Mouse (Mus musculus) small intestine, adult 2 months (tissue): Measurements from ENCODE around the gene Cox10.

Experiments used
- CTCF ChIP-seq: fragments of 200-500 bp; IDR thresholded peaks from 2 replicates; pipeline ENCODE4 v1.5.1; 2012; ENCODE audit warnings: low read depth, mild to moderate bottlenecking, control low read depth, inconsistent platforms, low read length, moderate library complexity, mixed read lengths; ENCODE audit not compliant: insufficient replicate concordance, insufficient read length; ENCODE audit errors: extremely low read depth
- POLR2A ChIP-seq: fragments of 200-500 bp; IDR thresholded peaks from 2 replicates; pipeline ENCODE4 v1.6.1; 2012; ENCODE audit warnings: low read depth, mild to moderate bottlenecking, control low read depth, inconsistent platforms, low read length, moderate library complexity

DNA sequence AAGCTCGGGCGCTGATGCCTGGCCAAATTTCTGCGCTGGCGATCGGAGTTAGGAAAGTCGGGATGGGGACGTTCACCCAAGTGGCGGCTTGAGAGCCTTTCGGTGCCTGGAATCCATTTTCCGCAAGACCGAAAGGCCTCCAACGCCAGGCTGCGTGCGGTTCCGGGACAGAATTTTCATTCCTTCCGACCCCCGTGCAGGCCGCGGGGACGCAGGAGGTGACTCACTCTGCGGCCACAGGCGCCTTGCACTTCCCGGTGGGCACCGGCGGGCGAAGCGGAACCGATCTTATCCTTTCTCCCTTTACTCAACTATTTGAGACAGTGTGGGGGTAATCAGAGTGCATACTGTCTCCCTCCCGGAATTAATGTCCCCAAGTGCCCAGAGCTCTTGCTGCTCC lies 155.9 kb downstream of the Cox10 start:
- TF ChIP-seq CTCF (no peak), POLR2A (no peak)
